Mouse (Mus musculus) cerebellum, adult 2 months (tissue): ENCODE data around the gene Ablim2. TPM values are rescaled to one million over a fixed set of nuclear protein-coding genes. Genes with fewer than 3 reads are reported as not detected.

Experiments
- DNase-seq, 2 experiments: peaks; one replicate each; pipeline ENCODE4 v3.0.0; 2021
- H3K27ac ChIP-seq: fragments of 200-500 bp; 2 replicates; pipeline ENCODE4 v1.5.1; 2012; ENCODE audit warnings: low read length, control low read depth, inconsistent platforms; ENCODE audit not compliant: insufficient read depth
- H3K27me3 ChIP-seq: fragments of 200-500 bp; 2 replicates; pipeline ENCODE4 v1.6.1; 2012; ENCODE audit warnings: inconsistent platforms, mild to moderate bottlenecking, low read length, moderate library complexity; ENCODE audit not compliant: control insufficient read depth, insufficient read depth
- H3K4me1 ChIP-seq: fragments of 200-500 bp; 2 replicates; pipeline ENCODE4 v1.6.1; 2011; ENCODE audit warnings: low read length; ENCODE audit not compliant: control insufficient read depth, insufficient read depth
- H3K4me3 ChIP-seq: fragments of 200-500 bp; replicated peaks from 2 replicates; pipeline ENCODE3; 2011; ENCODE audit warnings: mild to moderate bottlenecking, low read depth, low read length, control low read depth; ENCODE audit not compliant: insufficient read depth
- CTCF ChIP-seq: fragments of 200-500 bp; IDR thresholded peaks from 2 replicates; pipeline ENCODE4 v1.5.1; 2011; ENCODE audit warnings: low read depth, mild to moderate bottlenecking, control low read depth, low read length, moderate library complexity, borderline replicate concordance; ENCODE audit not compliant: insufficient read depth
- POLR2A ChIP-seq: fragments of 200-500 bp; IDR thresholded peaks from 2 replicates; pipeline ENCODE4 v1.6.1; 2011; ENCODE audit warnings: low read length, control low read depth, borderline replicate concordance; ENCODE audit not compliant: insufficient read depth
- WGBS: fragments of 180-500 bp; shearing (Covaris S2); methylation state at CpG from one replicate; pipeline ENCODE4 v1.1.7; 2018; 5-methylcytosine and 5-hydroxymethylcytosine counted together
- polyA plus RNA-seq: library from polyadenylated mRNA; depleted of rRNA; stranded (reverse); fragments of >200 nt; gene quantifications from 2 replicates; pipeline ENCODE4 v1.2.3, GENCODE M21; 2012; rRNA removed

Gene Ablim2
- 89.2 and 99.9 TPM in 2 replicates for polyA plus RNA-seq

- peak within 1 kb of the TSS; percentile 42 for H3K27ac ChIP-seq
- H3K4me3 ChIP-seq = peak within 1 kb of the TSS; percentile 75
- under 1% methylated on average over 35 of the region's 35 CpGs for WGBS
- no peaks in the 10 kb centered on the region for H3K27me3 ChIP-seq
- peak; percentile 97 to 99 for DNase-seq
- peaks cover 8% of the 10 kb centered on the region for H3K4me1 ChIP-seq
- TF ChIP-seq CTCF (no peak), POLR2A (peak; percentile 86)
Observed at GRCm38 (mm10) chr5:35757639-35758001, at the start of gene Ablim2. TSS of gene Ablim2 (plus strand) at chr5:35757880.

GRCm38 (mm10) chr5:35710481-35710880 lies 47.2 kb upstream of the Ablim2 start:
- no peak for DNase-seq
- H3K27me3 ChIP-seq = no peaks in the 10 kb centered on the region
- no peaks in the 10 kb centered on the region for H3K4me1 ChIP-seq
- H3K27ac ChIP-seq = no peak overlapping the region
- no peak for TF ChIP-seq POLR2A
- TF ChIP-seq CTCF = no peak
- no peak overlapping the region for H3K4me3 ChIP-seq
- WGBS = 43% methylated on average over 3 of the region's 3 CpGs

- H3K27ac ChIP-seq = no peak overlapping the region
- H3K4me3 ChIP-seq = no peak overlapping the region
- H3K4me1 ChIP-seq = no peaks in the 10 kb centered on the region
- TF ChIP-seq CTCF (no peak), POLR2A (no peak)
- H3K27me3 ChIP-seq = no peaks in the 10 kb centered on the region
- DNase-seq = no peak
- WGBS = 42% methylated on average over 3 of the region's 3 CpGs
Observed at GRCm38 (mm10) chr5:35710931-35711330, 46.7 kb upstream of the Ablim2 start.

GRCm38 (mm10) chr5:35712517-35712916 lies 45.2 kb upstream of the Ablim2 start:
- DNase-seq = no peak
- WGBS = 82% methylated on average over 5 of the region's 5 CpGs
- TF ChIP-seq CTCF = no peak
- TF ChIP-seq POLR2A = no peak
- Histone ChIP-seq H3K4me3 (no peak overlapping the region), H3K4me1 (no peaks in the 10 kb centered on the region), H3K27me3 (no peaks in the 10 kb centered on the region), H3K27ac (no peak overlapping the region)

- Histone ChIP-seq H3K27me3 (no peaks in the 10 kb centered on the region), H3K4me1 (no peaks in the 10 kb centered on the region), H3K4me3 (no peak overlapping the region), H3K27ac (no peak overlapping the region)
- WGBS = 29% methylated on average over 13 of the region's 13 CpGs
- DNase-seq = peak; percentile 63 to 67
- peak; percentile 96 for TF ChIP-seq CTCF
- TF ChIP-seq POLR2A = no peak
Observed at GRCm38 (mm10) chr5:35713649-35714354, 43.9 kb upstream of the Ablim2 start.

- no peak overlapping the region for H3K27ac ChIP-seq
- WGBS = 87% methylated on average over 5 of the region's 5 CpGs
- H3K27me3 ChIP-seq = no peaks in the 10 kb centered on the region
- no peak for DNase-seq
- H3K4me1 ChIP-seq = no peaks in the 10 kb centered on the region
- no peak for TF ChIP-seq POLR2A
- TF ChIP-seq CTCF = no peak
- H3K4me3 ChIP-seq = no peak overlapping the region
Observed at GRCm38 (mm10) chr5:35717455-35717854, 40.2 kb upstream of the Ablim2 start.

- Histone ChIP-seq H3K4me3 (no peak overlapping the region), H3K27me3 (no peaks in the 10 kb centered on the region), H3K4me1 (no peaks in the 10 kb centered on the region), H3K27ac (no peak overlapping the region)
- DNase-seq = peak in 1 of 2 experiments; percentile 27
- no peak for TF ChIP-seq POLR2A
- peak; percentile 38; the same call in 1 of the 2 replicates for TF ChIP-seq CTCF
- 51% methylated on average over 4 of the region's 4 CpGs for WGBS
Observed at GRCm38 (mm10) chr5:35717946-35718345, 39.7 kb upstream of the Ablim2 start.

GRCm38 (mm10) chr5:35718817-35719216 lies 38.9 kb upstream of the Ablim2 start:
- DNase-seq = no peak
- H3K27me3 ChIP-seq = no peaks in the 10 kb centered on the region
- TF ChIP-seq CTCF = no peak
- TF ChIP-seq POLR2A = no peak
- WGBS = 83% methylated on average over 11 of the region's 11 CpGs
- no peak overlapping the region for H3K4me3 ChIP-seq
- no peak overlapping the region for H3K27ac ChIP-seq
- H3K4me1 ChIP-seq = no peaks in the 10 kb centered on the region
